Mouse (Mus musculus) liver, embryonic 14.5 days (tissue): ENCODE measurements around the gene Olfr328. TPM values are rescaled to one million over a fixed set of nuclear protein-coding genes. Genes with fewer than 3 reads are reported as not detected.

Experiments used
- ATAC-seq: fragments of 200-750 bp; cut with Nextera tagmentation; 2 replicates; pipeline ENCODE4 v1.8.0; 2017; ENCODE audit warnings: moderate number of reproducible peaks, mild to moderate bottlenecking, moderate library complexity; ENCODE audit not compliant: insufficient read depth
- DNase-seq, 3 experiments: peaks; one replicate each; pipeline ENCODE4 v3.0.0-alpha.2; 2012 to 2013; ENCODE audit warnings: low read depth in 3 of 3, low spot score in 3 of 3
- H3K27ac ChIP-seq: fragments of 300-500 bp; sonication (generic); 2 replicates; pipeline ENCODE4 v1.5.1; 2014; ENCODE audit warnings: moderate library complexity, mild to moderate bottlenecking, control low read depth, inconsistent platforms
- H3K27me3 ChIP-seq: fragments of 300-500 bp; sonication (generic); 2 replicates; pipeline ENCODE4 v1.6.1; 2014; ENCODE audit warnings: mild to moderate bottlenecking, low read length, moderate library complexity; ENCODE audit not compliant: control insufficient read depth, insufficient read depth
- H3K36me3 ChIP-seq: fragments of 300-500 bp; sonication (generic); replicated peaks from 2 replicates; pipeline ENCODE4 v1.6.1; 2014; ENCODE audit warnings: low read depth; ENCODE audit not compliant: control insufficient read depth, insufficient read depth
- H3K4me1 ChIP-seq, 2 experiments: fragments of 200-500 bp in 1 of 2; fragments of 300-500 bp in 1 of 2; sonication (generic) in 1 of 2; replicated peaks; 2 replicates each; pipeline ENCODE4 v1.6.1; 2012 to 2014; ENCODE audit warnings: antibody characterized with exemption in 1 of 2, inconsistent platforms in 1 of 2, low read length in 1 of 2; ENCODE audit not compliant: control insufficient read depth in 2 of 2, insufficient read depth in 2 of 2
- H3K4me2 ChIP-seq: fragments of 300-500 bp; sonication (generic); 2 replicates; pipeline ENCODE4 v1.6.1; 2014; ENCODE audit warnings: low read depth, mild to moderate bottlenecking, control low read depth, moderate library complexity
- H3K4me3 ChIP-seq, 2 experiments: fragments of 200-500 bp in 1 of 2; fragments of 300-500 bp in 1 of 2; sonication (generic) in 1 of 2; 2 replicates each; pipeline ENCODE4 v1.5.1; 2012 to 2014; ENCODE audit warnings: low read depth in 2 of 2, low read length in 2 of 2, mild to moderate bottlenecking in 2 of 2, control low read depth in 1 of 2, inconsistent platforms in 1 of 2, moderate library complexity in 1 of 2; ENCODE audit not compliant: insufficient read depth in 1 of 2
- H3K9ac ChIP-seq: fragments of 300-500 bp; sonication (generic); replicated peaks from 2 replicates; pipeline ENCODE4 v1.6.1; 2014; ENCODE audit warnings: mild to moderate bottlenecking, control low read depth, moderate library complexity
- H3K9me3 ChIP-seq: fragments of 300-500 bp; sonication (generic); 2 replicates; pipeline ENCODE4 v1.6.1; 2016; ENCODE audit warnings: low read length, mixed read lengths; ENCODE audit not compliant: control insufficient read depth
- CTCF ChIP-seq: IDR thresholded peaks from 2 replicates; pipeline ENCODE4 v1.5.1; 2016; ENCODE audit warnings: antibody characterized with exemption, low read depth, control low read depth
- EP300 ChIP-seq: IDR thresholded peaks from 2 replicates; pipeline ENCODE4 v1.6.1; 2016; ENCODE audit warnings: antibody characterized with exemption, low read depth
- WGBS: fragments of 180-500 bp; shearing (Covaris S2); extraction: QIAGEN DNeasy Blood & Tissue Kit; methylation state at CpG from one replicate; pipeline ENCODE4 v1.1.7; 2014; ENCODE audit not compliant: insufficient replicate concordance; 5-methylcytosine and 5-hydroxymethylcytosine counted together
- polyA plus RNA-seq, 2 experiments: library from polyadenylated mRNA; depleted of rRNA in 1 of 2; stranded (reverse) in 1 of 2; unstranded in 1 of 2; fragments of >200 nt; fragmentation: Nextera tagmentation in 1 of 2; extraction: Ambion mirVana in 1 of 2; gene quantifications; 2 replicates each; pipeline versions ENCODE4 v1.2.1 to v1.2.3; 2012 to 2014

The Olfr328 gene
- polyA plus RNA-seq, 2 experiments, result 0.02 TPM; not detected in 1

GRCm38 (mm10) chr11:58597837-58598236 is 42.4 kb upstream of the Olfr328 start:
- H3K9me3 ChIP-seq, result no peaks in the 10 kb centered on the region
- H3K4me1 ChIP-seq, result peaks cover 0 to 2% of the 10 kb centered on the region in 2 experiments; a peak in 1 of 4 replicates
- H3K4me2 ChIP-seq, result no peak overlapping the region
- TF ChIP-seq EP300 (no peak), CTCF (no peak)
- H3K27ac ChIP-seq, result no peak overlapping the region
- H3K9ac ChIP-seq, result no peak overlapping the region
- 55% methylated on average over 13 of the region's 13 CpGs for WGBS
- peak in 2 of 3 experiments; percentile 67 to 68 for DNase-seq
- no peak for ATAC-seq
- H3K4me3 ChIP-seq, result no peak overlapping the region
- H3K27me3 ChIP-seq, result no peaks in the 10 kb centered on the region
- no peaks in the 10 kb centered on the region for H3K36me3 ChIP-seq

DNA sequence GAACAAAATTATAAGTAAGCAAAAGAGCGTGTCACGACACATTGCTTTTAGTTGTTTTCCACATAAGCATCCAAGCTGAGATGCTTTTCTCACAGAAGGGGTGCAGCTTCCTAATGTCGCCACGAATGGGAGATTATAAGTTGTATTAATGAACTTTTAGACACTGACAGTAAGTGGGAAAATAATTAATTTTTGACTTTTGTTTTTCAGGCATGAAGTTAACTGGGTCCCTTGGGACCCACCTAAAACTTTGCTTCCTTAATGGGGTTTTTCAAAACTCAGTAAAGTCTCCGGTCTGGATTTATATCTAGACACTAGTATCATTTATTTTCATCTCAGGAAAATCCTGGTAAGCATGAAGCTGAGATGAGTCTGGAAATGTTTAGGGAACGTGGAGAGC is 39.4 kb upstream of the Olfr328 start, which contains the start of gene Olfr324:
Gene Olfr324, plus strand, starts transcription at position 301 of the 400 bp plus-strand sequence.
- Histone ChIP-seq H3K9me3 (no peaks in the 10 kb centered on the region), H3K4me3 (no peak within 1 kb of the TSS), H3K27me3 (no peaks in the 10 kb centered on the region), H3K36me3 (no peaks in the 10 kb centered on the region), H3K27ac (no peak within 1 kb of the TSS), H3K4me2 (no peak within 1 kb of the TSS), H3K9ac (no peak within 1 kb of the TSS), H3K4me1 (peaks cover 0 to 2% of the 10 kb centered on the region in 2 experiments; a peak in 1 of 4 replicates)
- DNase-seq (no peak), ATAC-seq (no peak)
- 58% methylated on average over 6 of the region's 6 CpGs for WGBS
- no peak for TF ChIP-seq EP300
- TF ChIP-seq CTCF, result no peak

GRCm38 (mm10) chr11:58588620-58589250 is 33.3 kb upstream of the Olfr328 start:
- ATAC-seq (no peak), DNase-seq (no peak)
- Histone ChIP-seq H3K27me3 (no peaks in the 10 kb centered on the region), H3K9me3 (no peaks in the 10 kb centered on the region), H3K27ac (no peak overlapping the region), H3K4me2 (no peak overlapping the region), H3K4me1 (peaks cover 17 to 35% of the 10 kb centered on the region in 2 experiments), H3K4me3 (no peak overlapping the region), H3K9ac (no peak overlapping the region), H3K36me3 (no peaks in the 10 kb centered on the region)
- WGBS, result 62% methylated on average over 3 of the region's 3 CpGs
- TF ChIP-seq EP300, result no peak
- TF ChIP-seq CTCF, result no peak

DNA sequence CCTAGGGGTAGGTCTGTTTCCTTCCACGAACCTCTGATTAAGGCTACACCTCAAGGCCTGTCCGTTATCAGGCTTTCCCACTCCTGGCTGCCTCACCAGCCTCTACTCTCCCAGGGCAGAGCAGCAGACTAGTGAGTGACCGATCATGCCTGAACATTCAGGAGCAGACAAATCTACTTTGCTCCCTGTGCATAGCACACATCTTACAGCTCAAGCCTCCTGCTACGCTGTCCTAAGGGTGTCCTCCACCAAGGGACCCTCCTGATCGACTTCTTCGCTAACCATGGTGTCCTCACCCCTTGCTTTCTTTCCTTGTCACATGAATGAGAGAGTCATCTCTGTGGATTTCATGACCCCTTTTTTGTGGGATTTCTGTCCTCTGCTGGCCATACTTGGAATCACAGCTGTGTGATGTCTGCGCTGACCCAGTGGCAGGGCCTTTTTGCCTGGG is 32.5 kb upstream of the Olfr328 start:
- peak overlapping the region; percentile 55 for H3K4me2 ChIP-seq
- TF ChIP-seq CTCF (peak; percentile 94), EP300 (peak; percentile 85)
- peaks cover 17 to 35% of the 10 kb centered on the region in 2 experiments for H3K4me1 ChIP-seq
- no peaks in the 10 kb centered on the region for H3K27me3 ChIP-seq
- peak; percentile 100 for ATAC-seq
- H3K9me3 ChIP-seq, result no peaks in the 10 kb centered on the region
- peak; percentile 74 to 84 (median 83) for DNase-seq
- no peaks in the 10 kb centered on the region for H3K36me3 ChIP-seq
- H3K27ac ChIP-seq, result peak overlapping the region; percentile 87
- H3K4me3 ChIP-seq, result peak overlapping the region; percentile 1 to 31; a peak in 3 of 4 replicates
- 30% methylated on average over 7 of the region's 7 CpGs for WGBS
- peak overlapping the region; percentile 58 for H3K9ac ChIP-seq

GRCm38 (mm10) chr11:58578636-58579035 is 23.2 kb upstream of the Olfr328 start:
- H3K9ac ChIP-seq, result no peak overlapping the region
- no peak for DNase-seq
- no peaks in the 10 kb centered on the region for H3K9me3 ChIP-seq
- no peaks in the 10 kb centered on the region for H3K27me3 ChIP-seq
- no peak for ATAC-seq
- no peak overlapping the region for H3K4me2 ChIP-seq
- TF ChIP-seq EP300, result no peak
- no peak for TF ChIP-seq CTCF
- 53% methylated on average over 8 of the region's 8 CpGs for WGBS
- H3K4me1 ChIP-seq, result no peaks in the 10 kb centered on the region
- no peak overlapping the region for H3K4me3 ChIP-seq
- H3K36me3 ChIP-seq, result no peaks in the 10 kb centered on the region
- H3K27ac ChIP-seq, result no peak overlapping the region
